Mouse (Mus musculus): Measurements from ENCODE around the gene Snhg11.
A peak's percentile ranks its signal among the peaks of the same experiment; 100 is the strongest.

GRCm38 (mm10) chr2:158375443-158376122, at the start of gene Snhg11:
- TF ChIP-seq CTCF (IDR thresholded peaks at IDR 0.05; ENCODE audit: insufficient read depth, low read length) = peak; percentile 54
- TF ChIP-seq POLR2A (IDR thresholded peaks at IDR 0.05; ENCODE audit: borderline replicate concordance, extremely low read depth, low read depth, low read length) = peak; percentile 48; the same call in 1 of the 2 replicates

All from lung, adult 2 months (tissue).